Mouse (Mus musculus) liver, embryonic 14.5 days (tissue): ENCODE results near the gene Ugdh.

Experiments
- CTCF ChIP-seq: IDR thresholded peaks from 2 replicates; pipeline ENCODE4 v1.5.1; 2016; ENCODE audit warnings: antibody characterized with exemption, low read depth, control low read depth
- EP300 ChIP-seq: IDR thresholded peaks from 2 replicates; pipeline ENCODE4 v1.6.1; 2016; ENCODE audit warnings: antibody characterized with exemption, low read depth

- TF ChIP-seq CTCF (0 out of 2 replicates have a peak, but pooled peaks have one; percentile 0), EP300 (0 out of 2 replicates have a peak, but pooled peaks have one; percentile 16)
These were observed 44.8 kb downstream of the Ugdh start, which contains the start of the genes Rpl9 and Lias for GRCm38 (mm10) chr5:65390648-65391644.
